Mouse (Mus musculus) stomach, postnatal 0 days (tissue): ENCODE data around the gene Ankrd2.

ENCODE experiments used
- CTCF ChIP-seq: IDR thresholded peaks from 2 replicates; pipeline ENCODE4 v1.5.1; 2016; ENCODE audit warnings: antibody characterized with exemption, low read depth, mild to moderate bottlenecking, moderate library complexity
- EP300 ChIP-seq: optimal IDR thresholded peaks from 2 replicates; pipeline ENCODE3; 2016; ENCODE audit warnings: antibody characterized with exemption

- TF ChIP-seq CTCF: no peak
- TF ChIP-seq EP300: no peak
These were observed 42.3 kb upstream of the Ankrd2 start for GRCm38 (mm10) chr19:41993484-41993883.
